Mouse (Mus musculus): ENCODE data around the gene Hmg20b. TPM values are rescaled to one million over a fixed set of nuclear protein-coding genes. Genes with fewer than 3 reads are reported as not detected.

Hmg20b gene
- 106 and 134 TPM in 2 replicates for polyA plus RNA-seq (2012; rRNA removed)

GRCm38 (mm10) chr10:81350351-81351063, at the start of gene Hmg20b:
Gene Hmg20b, minus strand, starts transcription at chr10:81350480.
- TF ChIP-seq CTCF (IDR thresholded peaks at IDR 0.05; ENCODE audit: insufficient read depth, low read length) = peak; percentile 79
- peak; percentile 46; the same call in 1 of the 2 replicates for TF ChIP-seq POLR2A (IDR thresholded peaks at IDR 0.05; ENCODE audit: borderline replicate concordance, extremely low read depth, low read depth, low read length)
- H3K4me1 ChIP-seq (ENCODE audit: control insufficient read depth, insufficient read depth, low read length) = peaks cover 11% of the 10 kb centered on the region
- peak within 1 kb of the TSS; percentile 86 for H3K4me3 ChIP-seq (replicated peaks; ENCODE audit: extremely low read depth, low read depth, low read length)
- WGBS = under 1% methylated on average over 54 of the region's 54 CpGs
- DNase-seq = peak; percentile 98

GRCm38 (mm10) chr10:81399798-81400308, 49.6 kb upstream of the Hmg20b start:
- 85% methylated on average over 18 of the region's 18 CpGs for WGBS
- no peak overlapping the region for H3K4me3 ChIP-seq (replicated peaks; ENCODE audit: extremely low read depth, low read depth, low read length)
- DNase-seq = no peak
- H3K4me1 ChIP-seq (ENCODE audit: control insufficient read depth, insufficient read depth, low read length) = peaks cover 24% of the 10 kb centered on the region
- TF ChIP-seq CTCF (IDR thresholded peaks at IDR 0.05; ENCODE audit: insufficient read depth, low read length) = no peak
- TF ChIP-seq POLR2A (IDR thresholded peaks at IDR 0.05; ENCODE audit: borderline replicate concordance, extremely low read depth, low read depth, low read length) = no peak

GRCm38 (mm10) chr10:81399296-81399695, 49.0 kb upstream of the Hmg20b start:
- no peak for TF ChIP-seq POLR2A (IDR thresholded peaks at IDR 0.05; ENCODE audit: borderline replicate concordance, extremely low read depth, low read depth, low read length)
- no peak for TF ChIP-seq CTCF (IDR thresholded peaks at IDR 0.05; ENCODE audit: insufficient read depth, low read length)
- no peak for DNase-seq
- Histone ChIP-seq H3K4me3 (replicated peaks; ENCODE audit: extremely low read depth, low read depth, low read length) (no peak overlapping the region), H3K4me1 (ENCODE audit: control insufficient read depth, insufficient read depth, low read length) (peaks cover 19% of the 10 kb centered on the region)
- WGBS = 92% methylated on average over 5 of the region's 5 CpGs

DNA sequence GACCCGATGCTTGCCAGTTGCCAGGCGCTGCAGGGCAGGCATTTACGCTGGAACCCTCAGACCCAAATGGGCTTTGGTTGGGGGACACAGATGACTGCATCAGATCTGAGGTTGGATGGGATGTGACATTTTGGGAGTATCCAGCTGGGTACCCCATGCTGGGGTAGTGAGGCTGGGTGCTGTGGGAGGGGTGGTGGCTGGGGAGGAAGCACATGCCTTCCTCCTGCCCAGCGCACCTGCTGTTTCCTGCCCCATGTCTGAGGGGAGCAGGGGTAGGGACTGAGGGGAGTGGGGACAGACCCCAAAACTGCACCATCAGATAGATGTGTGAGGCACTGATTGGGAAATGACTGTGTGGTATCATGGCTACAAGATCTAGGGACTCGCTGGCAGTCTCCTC, 46.5 kb upstream of the Hmg20b start:
- WGBS = 84% methylated on average over 5 of the region's 5 CpGs
- peaks cover 16% of the 10 kb centered on the region for H3K4me1 ChIP-seq (ENCODE audit: control insufficient read depth, insufficient read depth, low read length)
- no peak for TF ChIP-seq POLR2A (IDR thresholded peaks at IDR 0.05; ENCODE audit: borderline replicate concordance, extremely low read depth, low read depth, low read length)
- TF ChIP-seq CTCF (IDR thresholded peaks at IDR 0.05; ENCODE audit: insufficient read depth, low read length) = no peak
- H3K4me3 ChIP-seq (replicated peaks; ENCODE audit: extremely low read depth, low read depth, low read length) = no peak overlapping the region
- no peak for DNase-seq

GRCm38 (mm10) chr10:81395865-81396264, 45.6 kb upstream of the Hmg20b start:
- Histone ChIP-seq H3K4me3 (replicated peaks; ENCODE audit: extremely low read depth, low read depth, low read length) (no peak overlapping the region), H3K4me1 (ENCODE audit: control insufficient read depth, insufficient read depth, low read length) (peaks cover 8% of the 10 kb centered on the region)
- WGBS = 88% methylated on average over 4 of the region's 4 CpGs
- no peak for DNase-seq
- TF ChIP-seq CTCF (IDR thresholded peaks at IDR 0.05; ENCODE audit: insufficient read depth, low read length) (no peak), POLR2A (IDR thresholded peaks at IDR 0.05; ENCODE audit: borderline replicate concordance, extremely low read depth, low read depth, low read length) (no peak)

DNA sequence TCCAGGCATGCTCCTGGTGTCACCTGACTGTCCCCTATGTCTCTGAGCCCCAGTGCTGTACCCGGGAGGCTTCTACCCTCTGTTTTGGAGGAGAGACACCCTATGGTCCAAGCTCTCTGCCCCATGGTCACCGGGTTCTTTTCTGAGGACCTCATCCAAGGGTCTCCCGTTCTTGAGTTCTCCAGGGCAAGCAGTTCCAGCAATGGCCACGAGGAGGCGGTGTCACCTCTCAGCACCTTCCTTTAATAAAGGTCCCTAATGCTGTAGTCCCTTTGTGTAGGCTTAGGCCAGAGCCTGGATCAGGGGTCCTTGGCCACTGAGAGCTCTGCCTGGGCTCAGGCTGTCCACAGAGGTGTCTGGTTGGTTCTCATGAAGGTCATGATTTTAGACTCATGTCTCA, 44.8 kb upstream of the Hmg20b start:
- TF ChIP-seq CTCF (IDR thresholded peaks at IDR 0.05; ENCODE audit: insufficient read depth, low read length) (peak; percentile 97), POLR2A (IDR thresholded peaks at IDR 0.05; ENCODE audit: borderline replicate concordance, extremely low read depth, low read depth, low read length) (no peak)
- WGBS = 15% methylated on average over 5 of the region's 5 CpGs
- Histone ChIP-seq H3K4me3 (replicated peaks; ENCODE audit: extremely low read depth, low read depth, low read length) (no peak overlapping the region), H3K4me1 (ENCODE audit: control insufficient read depth, insufficient read depth, low read length) (peaks cover 7% of the 10 kb centered on the region)
- DNase-seq = peak; percentile 71

DNA sequence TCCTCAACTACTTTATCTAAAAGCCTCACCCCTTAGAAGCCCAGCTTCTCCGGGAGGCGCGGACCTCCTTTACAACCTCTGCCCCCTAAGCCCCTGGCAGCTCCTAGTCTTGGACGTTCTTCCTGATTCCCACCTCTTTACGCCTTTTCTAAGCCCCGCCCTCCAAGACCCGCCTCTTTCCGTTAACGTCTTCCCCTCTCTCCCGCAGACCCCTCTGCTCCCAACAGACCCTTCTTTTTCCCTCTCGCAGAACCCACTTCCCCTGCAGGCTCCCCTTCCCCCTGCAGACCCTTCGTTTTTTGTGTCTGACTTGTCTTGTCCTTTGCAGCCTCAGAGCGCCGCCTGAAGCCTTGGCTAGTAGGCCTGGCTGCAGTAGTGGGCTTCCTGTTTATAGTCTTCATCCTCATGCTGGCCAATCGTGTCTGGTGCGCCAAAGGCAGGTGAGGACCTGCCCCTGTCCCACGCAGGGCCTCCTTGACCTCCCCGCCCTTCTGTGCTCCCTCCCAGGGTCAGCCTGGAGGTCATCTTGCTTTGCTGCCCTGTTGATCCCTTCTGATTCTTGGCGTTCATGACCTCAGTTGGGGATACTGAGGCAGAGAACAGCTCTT, 43.3 kb upstream of the Hmg20b start:
- TF ChIP-seq POLR2A (IDR thresholded peaks at IDR 0.05; ENCODE audit: borderline replicate concordance, extremely low read depth, low read depth, low read length) = no peak
- TF ChIP-seq CTCF (IDR thresholded peaks at IDR 0.05; ENCODE audit: insufficient read depth, low read length) = no peak
- Histone ChIP-seq H3K4me3 (replicated peaks; ENCODE audit: extremely low read depth, low read depth, low read length) (peak overlapping the region; percentile 19), H3K4me1 (ENCODE audit: control insufficient read depth, insufficient read depth, low read length) (peaks cover 14% of the 10 kb centered on the region)
- peak; percentile 33 for DNase-seq
- whole genome bisulfite sequencing = 6% methylated on average over 19 of the region's 19 CpGs

GRCm38 (mm10) chr10:81392781-81393185, 42.5 kb upstream of the Hmg20b start, which contains the start of gene Smim24:
Gene Smim24, plus strand, starts transcription at chr10:81393051.
- H3K4me1 ChIP-seq (ENCODE audit: control insufficient read depth, insufficient read depth, low read length) = peaks cover 14% of the 10 kb centered on the region
- peak within 1 kb of the TSS; percentile 19 for H3K4me3 ChIP-seq (replicated peaks; ENCODE audit: extremely low read depth, low read depth, low read length)
- WGBS = 52% methylated on average over 14 of the region's 14 CpGs
- no peak for DNase-seq
- TF ChIP-seq POLR2A (IDR thresholded peaks at IDR 0.05; ENCODE audit: borderline replicate concordance, extremely low read depth, low read depth, low read length) = no peak
- no peak for TF ChIP-seq CTCF (IDR thresholded peaks at IDR 0.05; ENCODE audit: insufficient read depth, low read length)

GRCm38 (mm10) chr10:81392270-81392669, 42.0 kb upstream of the Hmg20b start:
- Histone ChIP-seq H3K4me3 (replicated peaks; ENCODE audit: extremely low read depth, low read depth, low read length) (no peak overlapping the region), H3K4me1 (ENCODE audit: control insufficient read depth, insufficient read depth, low read length) (peaks cover 14% of the 10 kb centered on the region)
- TF ChIP-seq POLR2A (IDR thresholded peaks at IDR 0.05; ENCODE audit: borderline replicate concordance, extremely low read depth, low read depth, low read length) (no peak), CTCF (IDR thresholded peaks at IDR 0.05; ENCODE audit: insufficient read depth, low read length) (no peak)
- no peak for DNase-seq
- WGBS = 81% methylated on average over 6 of the region's 6 CpGs

DNA sequence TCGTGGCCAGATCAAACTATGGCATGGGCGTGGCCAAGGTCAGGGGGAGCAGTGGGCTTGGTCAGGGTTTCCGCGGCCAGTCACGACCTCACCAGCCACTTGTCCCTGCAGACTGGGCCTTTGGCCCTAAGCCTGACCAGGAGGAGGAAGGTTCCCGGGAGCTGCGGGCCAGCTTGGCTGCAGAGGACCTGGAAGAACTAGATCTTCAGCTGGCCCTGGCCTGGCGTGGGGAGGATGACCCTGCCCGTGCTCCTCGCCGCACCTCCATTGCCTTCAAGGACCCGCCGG, 40.3 kb upstream of the Hmg20b start:
- 84% methylated on average over 13 of the region's 13 CpGs for WGBS

More for the DNA sequence above, 40.3 kb upstream of the Hmg20b start:
- DNase-seq = no peak
- Histone ChIP-seq H3K4me3 (replicated peaks; ENCODE audit: extremely low read depth, low read depth, low read length) (no peak overlapping the region), H3K4me1 (ENCODE audit: control insufficient read depth, insufficient read depth, low read length) (peaks cover 14% of the 10 kb centered on the region)
- no peak for TF ChIP-seq CTCF (IDR thresholded peaks at IDR 0.05; ENCODE audit: insufficient read depth, low read length)
- no peak for TF ChIP-seq POLR2A (IDR thresholded peaks at IDR 0.05; ENCODE audit: borderline replicate concordance, extremely low read depth, low read depth, low read length)

Data from lung, adult 2 months (tissue).